Mouse (Mus musculus): ENCODE measurements around the gene Cmtm4. TPM values are rescaled to one million over a fixed set of nuclear protein-coding genes. Genes with fewer than 3 reads are reported as not detected.

The Cmtm4 gene
- total RNA-seq, 1 experiment from 2014 or later: 0.19 TPM

- ATAC-seq (replicated peaks; ENCODE audit: insufficient number of reproducible peaks, low FRiP score, low TSS enrichment, poor library complexity, severe bottlenecking): no peak
These were observed 14.6 kb downstream of the Cmtm4 start for GRCm38 (mm10) chr8:104380961-104381411.

DNA sequence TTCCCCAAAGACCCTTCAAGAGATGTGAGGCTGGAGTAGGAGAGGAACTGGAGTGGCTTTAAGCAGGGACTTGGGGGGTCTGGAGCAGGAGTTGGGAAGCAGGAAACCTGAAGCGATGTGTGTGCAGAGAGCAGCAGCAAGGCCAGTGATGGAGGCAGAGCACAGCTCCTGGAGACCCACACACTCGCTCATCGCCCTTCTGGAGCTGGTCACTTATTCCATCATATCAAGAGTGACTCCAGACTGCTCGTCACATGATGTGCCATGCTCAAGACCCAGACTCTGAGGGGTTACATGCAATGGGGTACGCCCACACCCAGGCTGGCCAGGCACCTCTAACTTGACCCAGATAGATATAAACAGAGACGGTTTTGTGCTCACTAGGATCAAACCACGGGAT lies 15.3 kb downstream of the Cmtm4 start:
- ATAC-seq (replicated peaks; ENCODE audit: insufficient number of reproducible peaks, low FRiP score, low TSS enrichment, poor library complexity, severe bottlenecking): no peak

DNA sequence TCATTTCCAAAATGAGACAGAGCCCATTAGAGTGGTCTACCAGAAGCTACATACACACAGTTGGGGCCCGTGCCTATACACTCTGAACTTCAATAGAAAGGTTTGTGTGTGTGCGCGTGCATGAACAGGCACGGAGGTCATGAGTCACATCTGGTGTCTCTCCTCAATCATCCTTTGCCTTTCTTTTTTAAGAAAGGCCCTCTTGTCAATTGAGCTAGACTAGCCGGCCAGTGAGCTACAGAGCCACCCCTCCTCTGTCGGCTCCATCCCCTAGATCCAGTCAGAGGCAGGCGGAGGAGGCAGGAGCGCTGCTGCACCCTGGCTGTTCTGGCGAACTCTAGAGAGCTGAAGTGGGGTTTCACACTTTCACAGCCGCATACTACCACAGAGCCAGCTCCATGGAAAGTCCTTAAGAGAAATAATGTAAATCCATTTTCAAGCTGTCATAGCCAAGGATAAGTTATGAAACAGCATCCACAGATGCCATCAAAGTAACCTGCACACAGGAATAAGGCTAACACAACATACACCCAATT lies 16.2 kb downstream of the Cmtm4 start:
- no peak for ATAC-seq (replicated peaks; ENCODE audit: insufficient number of reproducible peaks, low FRiP score, low TSS enrichment, poor library complexity, severe bottlenecking)

- no peak for ATAC-seq (replicated peaks; ENCODE audit: insufficient number of reproducible peaks, low FRiP score, low TSS enrichment, poor library complexity, severe bottlenecking)
These were observed 18.9 kb downstream of the Cmtm4 start for GRCm38 (mm10) chr8:104376669-104377068.

DNA sequence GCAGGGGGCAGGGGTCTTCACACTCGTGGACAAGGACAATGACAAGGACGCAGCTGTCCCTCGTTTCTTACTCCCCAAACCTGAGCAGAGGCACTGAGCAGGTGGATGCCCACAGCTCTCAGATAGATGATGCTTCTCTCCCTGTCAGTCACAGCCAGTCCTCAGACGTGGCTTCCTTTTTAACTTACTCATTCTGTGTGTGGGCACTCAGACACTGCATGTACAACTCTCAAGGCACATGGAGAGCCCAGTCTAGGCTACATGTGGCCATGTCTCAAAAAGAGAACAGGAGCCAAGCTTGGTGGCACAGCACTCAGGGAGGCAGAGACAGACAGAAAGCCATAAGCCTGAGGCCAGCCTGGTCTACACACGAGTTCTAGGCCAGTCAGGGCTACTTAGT lies 19.6 kb downstream of the Cmtm4 start:
- no peak for ATAC-seq (replicated peaks; ENCODE audit: insufficient number of reproducible peaks, low FRiP score, low TSS enrichment, poor library complexity, severe bottlenecking)

DNA sequence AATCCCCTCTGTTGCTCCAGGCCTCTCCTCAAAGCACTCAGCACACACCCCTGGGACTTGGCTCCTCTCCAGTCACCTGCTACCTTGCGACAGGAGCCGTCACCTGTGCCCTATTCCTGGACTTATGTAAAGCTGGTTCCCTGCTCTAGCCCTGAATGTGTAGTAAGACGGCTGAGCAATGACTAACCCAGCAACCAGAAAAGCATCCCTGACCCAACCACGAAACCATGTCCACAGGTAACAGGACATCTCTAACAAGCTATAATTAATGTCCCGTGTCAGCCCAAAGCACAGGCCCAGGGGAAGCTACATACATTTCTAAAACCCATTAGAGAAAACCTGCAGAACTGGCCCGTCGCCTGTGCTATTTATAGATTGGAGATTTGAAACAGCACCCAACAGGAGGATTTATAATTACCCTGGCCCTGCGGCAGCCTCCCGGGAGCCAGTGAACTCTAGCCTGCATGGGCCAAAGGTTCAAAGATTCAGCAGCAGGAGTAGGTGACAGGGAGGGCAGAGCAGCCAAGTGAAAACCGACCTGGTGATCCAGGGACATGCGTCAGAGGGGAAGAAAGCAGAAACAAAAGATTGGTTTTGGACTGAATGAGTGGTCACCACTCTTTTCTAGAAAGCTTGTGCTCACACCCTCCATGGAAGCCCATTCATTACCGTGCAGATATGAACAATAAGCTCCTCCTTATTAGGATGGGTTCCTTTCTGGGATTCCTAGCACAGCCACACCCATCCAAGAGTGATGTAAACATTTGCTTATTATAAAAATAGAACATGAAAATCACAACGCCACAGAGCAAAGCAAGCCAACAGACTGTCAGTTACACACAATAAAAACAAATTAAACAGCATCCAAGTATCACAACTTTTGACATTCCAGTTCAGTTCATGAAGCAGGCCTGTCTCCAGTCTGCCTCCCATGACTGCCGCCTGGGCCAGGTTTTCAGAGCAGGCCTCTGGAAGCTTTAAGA lies 20.5 kb downstream of the Cmtm4 start:
- ATAC-seq (replicated peaks; ENCODE audit: insufficient number of reproducible peaks, low FRiP score, low TSS enrichment, poor library complexity, severe bottlenecking): no peak

DNA sequence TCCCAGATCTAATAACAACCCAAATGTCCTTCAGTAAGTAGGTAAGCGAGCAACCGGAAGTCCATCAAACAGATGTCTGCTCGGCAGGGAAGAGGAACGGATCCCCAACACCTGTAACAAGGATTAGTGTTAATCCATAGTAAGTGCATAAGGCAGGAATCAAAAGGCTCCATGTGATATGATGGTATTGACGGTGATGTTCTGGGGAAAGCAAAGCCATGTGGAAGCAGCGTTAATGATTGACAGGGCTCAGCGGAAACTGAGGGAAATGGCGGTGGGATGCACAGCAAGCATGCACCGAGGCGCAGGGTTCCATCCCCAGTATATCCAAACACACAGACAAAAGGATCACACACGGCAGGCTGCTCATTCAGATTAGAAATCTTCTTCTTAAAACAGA lies 21.3 kb downstream of the Cmtm4 start:
- ATAC-seq (replicated peaks; ENCODE audit: insufficient number of reproducible peaks, low FRiP score, low TSS enrichment, poor library complexity, severe bottlenecking): no peak

- ATAC-seq (replicated peaks; ENCODE audit: insufficient number of reproducible peaks, low FRiP score, low TSS enrichment, poor library complexity, severe bottlenecking): no peak
These were observed 21.8 kb downstream of the Cmtm4 start for GRCm38 (mm10) chr8:104373779-104374178.

DNA sequence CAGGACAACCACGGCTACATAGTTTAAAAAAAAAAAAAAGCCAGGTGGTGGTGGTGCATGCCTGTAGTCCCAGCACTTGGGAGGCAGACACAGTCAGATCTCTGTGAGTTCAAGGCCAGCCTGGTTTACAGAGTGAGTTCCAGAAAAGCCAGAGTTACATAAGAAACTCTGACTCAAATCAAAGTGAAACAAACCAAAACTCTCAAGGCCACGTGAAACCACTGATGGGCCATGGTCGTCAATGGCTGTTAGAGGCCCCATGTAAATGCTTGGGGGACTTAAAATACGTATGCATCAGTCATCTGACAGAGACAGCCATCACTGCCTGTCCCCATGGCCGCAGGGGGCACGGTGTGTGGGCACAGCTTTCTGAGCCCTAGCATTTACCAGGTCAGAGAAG lies 24.5 kb downstream of the Cmtm4 start:
- ATAC-seq (replicated peaks; ENCODE audit: insufficient number of reproducible peaks, low FRiP score, low TSS enrichment, poor library complexity, severe bottlenecking): no peak

GRCm38 (mm10) chr8:104370071-104370470 lies 25.5 kb downstream of the Cmtm4 start:
- no peak for ATAC-seq (replicated peaks; ENCODE audit: insufficient number of reproducible peaks, low FRiP score, low TSS enrichment, poor library complexity, severe bottlenecking)

DNA sequence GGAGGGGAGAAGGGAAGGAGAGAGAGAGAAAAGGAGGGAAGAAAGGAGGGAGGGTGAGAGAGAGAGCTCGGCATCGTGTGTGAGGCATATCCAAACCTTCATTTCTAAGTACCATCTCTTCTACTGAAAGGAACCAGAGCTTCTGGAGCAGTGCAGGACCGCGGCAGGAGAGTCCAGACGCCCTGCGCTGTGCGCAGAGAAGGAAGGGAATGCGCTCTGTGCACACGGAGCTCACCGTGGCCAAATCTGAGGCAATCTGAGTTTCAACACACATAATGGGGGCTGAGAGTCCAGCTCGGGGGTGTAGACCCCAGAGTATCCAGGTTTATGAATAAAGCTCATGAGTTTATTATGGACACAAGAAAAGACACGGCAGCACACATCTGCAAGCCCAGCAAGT lies 26.0 kb downstream of the Cmtm4 start:
- ATAC-seq (replicated peaks; ENCODE audit: insufficient number of reproducible peaks, low FRiP score, low TSS enrichment, poor library complexity, severe bottlenecking): no peak

DNA sequence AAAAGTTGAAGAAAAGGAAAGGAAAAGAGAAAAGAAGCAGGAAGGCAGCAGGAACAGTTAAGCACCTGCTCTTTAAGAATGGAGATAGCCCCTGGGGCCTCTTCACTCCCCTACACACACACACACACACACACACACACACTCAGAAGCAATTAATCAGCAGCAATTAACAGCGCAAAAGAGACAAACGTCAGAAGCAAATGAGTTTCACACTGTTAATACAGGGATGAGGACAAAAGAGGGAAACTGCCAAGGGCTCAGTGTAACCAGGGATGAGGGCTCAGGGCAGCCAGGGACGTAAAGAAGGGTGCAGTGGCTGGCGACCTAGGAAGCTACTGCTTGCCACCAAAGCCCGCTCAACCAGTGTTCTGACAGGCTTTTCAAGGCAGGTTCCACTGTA lies 28.2 kb downstream of the Cmtm4 start:
- no peak for ATAC-seq (replicated peaks; ENCODE audit: insufficient number of reproducible peaks, low FRiP score, low TSS enrichment, poor library complexity, severe bottlenecking)

DNA sequence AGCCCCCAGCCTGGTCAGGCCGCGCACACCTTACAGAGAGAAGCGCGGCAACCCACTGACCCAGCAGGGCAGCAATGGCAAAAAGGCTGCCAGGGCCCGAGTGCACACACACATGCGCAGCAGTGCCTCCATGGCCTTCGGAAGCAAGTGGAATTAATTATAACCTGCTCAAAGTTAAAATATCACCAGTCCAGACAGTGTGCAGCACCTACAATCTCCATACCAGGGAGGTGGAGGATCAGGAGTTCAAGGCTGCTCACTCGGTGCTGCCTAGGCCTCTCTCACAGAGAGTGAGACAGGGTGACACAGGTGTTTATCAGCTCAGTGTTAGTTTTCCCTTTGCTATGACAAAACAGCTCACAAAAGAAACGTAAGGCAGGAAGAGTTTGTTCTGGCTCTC lies 29.9 kb downstream of the Cmtm4 start:
- ATAC-seq (replicated peaks; ENCODE audit: insufficient number of reproducible peaks, low FRiP score, low TSS enrichment, poor library complexity, severe bottlenecking): no peak

GRCm38 (mm10) chr8:104359778-104360456 lies 35.7 kb downstream of the Cmtm4 start:
- ATAC-seq (replicated peaks; ENCODE audit: insufficient number of reproducible peaks, low FRiP score, low TSS enrichment, poor library complexity, severe bottlenecking): no peak

DNA sequence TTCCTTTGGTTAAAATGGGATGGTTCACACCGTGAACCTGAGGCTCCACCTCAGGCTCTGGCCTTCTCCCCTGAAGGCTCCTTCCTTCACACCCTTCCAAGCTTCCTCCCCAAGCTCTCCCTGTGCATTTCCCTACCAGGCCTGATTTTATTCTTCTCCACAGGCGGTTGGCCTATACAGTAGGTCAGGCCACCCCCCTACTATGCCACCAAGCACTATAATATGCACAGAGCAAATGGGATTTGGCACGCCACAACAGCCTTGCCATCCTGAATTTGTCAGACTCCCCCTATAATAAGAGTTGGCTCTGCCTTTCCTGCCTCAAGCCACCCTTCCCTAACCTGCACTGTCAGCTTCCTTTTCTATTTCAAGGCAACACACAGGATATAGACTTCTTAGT lies 37.0 kb downstream of the Cmtm4 start:
- no peak for ATAC-seq (replicated peaks; ENCODE audit: insufficient number of reproducible peaks, low FRiP score, low TSS enrichment, poor library complexity, severe bottlenecking)

DNA sequence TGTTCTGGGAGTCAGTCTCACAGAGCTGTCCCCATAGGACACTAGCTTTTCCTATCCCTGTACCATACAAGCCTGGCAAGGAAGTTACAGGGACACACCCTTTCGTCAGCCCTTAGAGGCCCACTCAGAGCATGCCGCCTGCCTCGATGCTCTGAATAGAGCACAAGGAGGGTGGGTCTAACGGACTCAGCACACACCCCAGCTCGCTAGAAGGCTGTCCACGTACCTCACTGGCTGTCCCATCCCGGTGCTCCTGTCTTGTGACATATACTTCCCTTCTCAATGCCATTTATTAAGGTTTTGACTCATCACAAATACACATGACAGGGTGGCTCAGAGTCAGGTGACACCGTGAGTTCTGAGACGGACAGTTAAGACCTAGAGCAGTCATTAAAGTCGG lies 41.1 kb downstream of the Cmtm4 start:
- no peak for ATAC-seq (replicated peaks; ENCODE audit: insufficient number of reproducible peaks, low FRiP score, low TSS enrichment, poor library complexity, severe bottlenecking)

GRCm38 (mm10) chr8:104353186-104353585 lies 42.4 kb downstream of the Cmtm4 start:
- no peak for ATAC-seq (replicated peaks; ENCODE audit: insufficient number of reproducible peaks, low FRiP score, low TSS enrichment, poor library complexity, severe bottlenecking)

DNA sequence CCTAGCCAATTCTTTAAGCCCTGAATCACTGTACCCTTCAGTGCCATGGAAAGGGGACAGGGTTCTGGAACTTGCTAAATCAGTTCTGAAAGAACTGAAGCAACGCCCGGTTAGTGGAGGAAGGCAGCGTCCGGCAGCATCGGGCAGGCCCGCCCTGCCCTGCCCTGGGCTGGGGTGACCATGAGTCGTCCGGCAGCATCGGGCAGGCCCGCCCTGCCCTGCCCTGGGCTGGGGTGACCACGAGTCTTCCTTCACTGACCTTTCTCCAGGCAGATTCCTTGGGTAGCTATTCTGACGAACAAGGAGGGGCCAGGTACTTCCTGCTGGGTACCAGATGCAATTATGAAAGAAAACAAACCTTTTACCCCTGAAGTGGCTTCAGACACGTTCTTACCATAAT lies 45.6 kb downstream of the Cmtm4 start:
- no peak for ATAC-seq (replicated peaks; ENCODE audit: insufficient number of reproducible peaks, low FRiP score, low TSS enrichment, poor library complexity, severe bottlenecking)

DNA sequence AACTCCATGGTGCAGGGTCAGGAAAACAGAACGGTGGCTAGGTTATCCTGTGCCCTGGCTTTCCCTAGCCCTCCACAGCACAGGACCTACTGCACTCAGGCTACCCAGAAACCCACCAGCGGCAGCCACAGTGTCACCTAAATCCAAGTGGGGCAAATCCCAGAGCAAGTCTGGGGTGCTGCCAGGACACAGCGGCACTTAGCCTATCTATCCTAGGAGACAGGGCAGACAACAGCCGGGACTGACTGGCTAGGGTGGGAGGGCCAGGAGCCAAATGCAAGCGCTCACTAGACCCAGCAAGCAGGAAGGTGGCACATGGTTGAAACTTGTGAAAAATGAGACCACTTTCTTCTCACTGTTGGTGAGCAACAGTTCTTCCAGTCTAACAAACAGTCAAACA lies 46.6 kb downstream of the Cmtm4 start:
- ATAC-seq (replicated peaks; ENCODE audit: insufficient number of reproducible peaks, low FRiP score, low TSS enrichment, poor library complexity, severe bottlenecking): no peak

DNA sequence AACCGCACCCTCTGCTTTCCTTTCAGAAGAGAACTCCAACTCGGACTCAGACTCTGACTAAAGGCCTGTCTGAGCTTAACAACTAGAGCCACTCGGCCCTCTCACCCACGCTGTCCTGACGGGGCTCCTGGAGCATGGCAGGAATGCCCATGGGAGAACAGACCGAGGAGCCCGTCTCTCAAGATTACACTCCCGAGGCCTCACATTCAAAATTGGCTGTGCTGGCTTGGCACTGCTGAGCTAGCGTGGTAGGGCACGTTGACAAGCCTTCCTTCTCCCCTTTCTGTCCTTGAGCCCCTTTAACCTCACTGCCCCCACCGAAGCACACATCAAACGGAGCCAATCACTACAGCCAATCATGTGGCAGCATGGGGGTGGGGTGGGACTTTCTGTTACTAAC lies 48.9 kb downstream of the Cmtm4 start:
- ATAC-seq (replicated peaks; ENCODE audit: insufficient number of reproducible peaks, low FRiP score, low TSS enrichment, poor library complexity, severe bottlenecking): no peak

All from monocyte, adult 5-6 weeks (primary cell).